Mouse (Mus musculus): Measurements from ENCODE around the gene Shank3. TPM values are rescaled to one million over a fixed set of nuclear protein-coding genes. Genes with fewer than 3 reads are reported as not detected.

Gene Shank3
- polyA plus RNA-seq, 1 experiment from 2014 or later: 1.3 TPM

DNA sequence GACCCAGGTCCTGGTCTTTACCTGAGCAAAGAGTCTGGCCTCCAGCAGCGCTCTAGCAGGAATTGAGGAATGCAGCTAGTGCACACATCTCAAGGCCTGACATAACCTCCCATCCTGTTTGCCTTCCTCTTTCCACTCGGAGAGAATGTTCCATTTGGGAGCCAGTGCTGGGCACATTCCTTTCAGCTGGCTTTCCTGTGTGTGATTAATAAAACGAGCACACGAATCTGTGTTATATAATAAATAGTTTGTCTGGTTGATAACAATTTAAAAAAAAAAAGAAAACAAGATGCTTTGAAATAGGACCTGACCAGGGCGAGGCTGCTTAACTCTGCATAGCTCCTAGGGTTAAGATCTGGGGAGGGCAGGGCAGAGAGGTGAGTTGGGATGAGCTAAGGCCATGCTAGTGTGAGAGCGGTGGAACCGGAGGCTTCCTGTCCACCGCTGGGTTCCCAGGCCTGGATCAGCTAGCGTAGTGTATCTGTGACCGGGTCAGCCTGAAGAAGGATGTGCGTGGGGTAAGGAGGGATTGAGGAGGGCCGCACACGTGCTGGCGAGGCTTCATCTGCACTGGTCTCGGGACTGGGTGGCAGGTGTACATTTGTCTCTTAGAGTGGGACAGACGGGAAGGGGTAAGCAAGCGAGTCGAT is 28.9 kb downstream of the Shank3 start:
- Histone ChIP-seq H3K9me3 (no peaks in the 10 kb centered on the region), H3K4me1 (replicated peaks) (0 out of 2 replicates have a peak, but pooled peaks cover 11% of the 10 kb centered on the region), H3K4me2 (replicated peaks) (no peak overlapping the region), H3K9ac (no peak overlapping the region; the same call in 1 of the 2 replicates), H3K27me3 (replicated peaks) (peaks cover 12% of the 10 kb centered on the region), H3K27ac (no peak overlapping the region), H3K4me3 (replicated peaks) (no peak overlapping the region), H3K36me3 (no peaks in the 10 kb centered on the region)
- 81% methylated on average over 18 of the region's 18 CpGs for WGBS
- no peak for ATAC-seq

DNA sequence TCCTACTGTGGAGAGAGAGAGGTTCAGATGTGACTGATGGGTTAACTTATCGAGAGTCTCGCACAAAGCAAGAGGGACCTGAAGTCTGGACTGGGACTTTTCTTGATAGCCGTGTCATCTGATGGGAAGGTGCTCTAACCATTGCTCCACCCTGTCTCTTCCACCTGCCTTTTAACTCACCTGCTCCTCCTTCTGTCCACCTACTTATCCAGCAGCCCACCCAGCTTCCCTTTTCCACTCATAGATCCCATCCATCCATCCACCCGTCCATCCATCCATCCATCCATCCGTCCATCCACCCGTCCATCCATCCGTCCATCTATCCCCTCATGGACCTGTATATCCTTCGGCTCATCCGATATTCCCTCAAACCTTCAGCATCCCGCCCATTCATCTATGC is 29.5 kb downstream of the Shank3 start:
- Histone ChIP-seq H3K9me3 (no peaks in the 10 kb centered on the region), H3K36me3 (no peaks in the 10 kb centered on the region)
- WGBS: 93% methylated on average over 10 of the region's 10 CpGs

DNA sequence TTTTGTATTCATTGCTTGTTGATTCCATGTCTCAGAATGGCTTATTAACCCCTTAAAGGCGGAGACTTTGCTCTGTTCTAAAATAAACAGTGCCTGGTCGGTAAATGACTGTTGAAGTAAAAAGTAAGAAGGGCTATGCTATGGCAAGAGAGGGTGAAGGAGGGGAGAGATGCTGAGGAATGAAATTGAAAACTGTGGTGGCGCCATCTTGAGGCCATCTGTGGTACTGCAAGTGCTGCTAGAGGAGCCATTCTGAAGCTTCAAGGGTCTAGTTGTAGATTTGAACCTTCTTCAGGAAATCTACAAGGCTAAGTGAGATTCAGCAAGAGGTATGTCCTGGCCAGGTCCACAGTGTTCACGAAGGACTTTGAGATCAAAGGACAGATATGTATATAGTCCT is 30.9 kb downstream of the Shank3 start:
- 12% methylated on average over 4 of the region's 4 CpGs for WGBS

More for the DNA sequence above, 29.5 kb downstream of the Shank3 start:
- H3K27ac ChIP-seq: no peak overlapping the region
- H3K4me2 ChIP-seq (replicated peaks): no peak overlapping the region
- H3K4me1 ChIP-seq (replicated peaks): 0 out of 2 replicates have a peak, but pooled peaks cover 8% of the 10 kb centered on the region
- no peak overlapping the region for H3K4me3 ChIP-seq (replicated peaks)
- peaks cover 8% of the 10 kb centered on the region for H3K27me3 ChIP-seq (replicated peaks)
- no peak overlapping the region for H3K9ac ChIP-seq
- ATAC-seq: no peak

GRCm38 (mm10) chr15:89531399-89531798 is 32.0 kb downstream of the Shank3 start:
- Histone ChIP-seq H3K9me3 (no peaks in the 10 kb centered on the region), H3K27me3 (replicated peaks) (no peaks in the 10 kb centered on the region), H3K4me2 (replicated peaks) (no peak overlapping the region), H3K36me3 (no peaks in the 10 kb centered on the region), H3K4me3 (replicated peaks) (no peak overlapping the region), H3K9ac (no peak overlapping the region), H3K27ac (no peak overlapping the region), H3K4me1 (replicated peaks) (0 out of 2 replicates have a peak, but pooled peaks cover 3% of the 10 kb centered on the region)
- no peak for ATAC-seq
- 88% methylated on average over 5 of the region's 5 CpGs for WGBS

More for the DNA sequence above, 30.9 kb downstream of the Shank3 start:
- Histone ChIP-seq H3K4me3 (replicated peaks) (no peak overlapping the region), H3K27ac (no peak overlapping the region), H3K27me3 (replicated peaks) (no peaks in the 10 kb centered on the region; the same call in 1 of the 2 replicates), H3K9ac (no peak overlapping the region), H3K4me1 (replicated peaks) (0 out of 2 replicates have a peak, but pooled peaks cover 3% of the 10 kb centered on the region), H3K9me3 (no peaks in the 10 kb centered on the region), H3K36me3 (no peaks in the 10 kb centered on the region), H3K4me2 (replicated peaks) (no peak overlapping the region)
- no peak for ATAC-seq

- Histone ChIP-seq H3K27me3 (replicated peaks) (no peaks in the 10 kb centered on the region), H3K9me3 (no peaks in the 10 kb centered on the region), H3K4me2 (replicated peaks) (peak overlapping the region; percentile 41), H3K9ac (peak overlapping the region; percentile 8; the same call in 1 of the 2 replicates), H3K27ac (no peak overlapping the region), H3K4me3 (replicated peaks) (no peak overlapping the region; the same call in 1 of the 2 replicates), H3K4me1 (replicated peaks) (0 out of 2 replicates have a peak, but pooled peaks cover 3% of the 10 kb centered on the region), H3K36me3 (no peaks in the 10 kb centered on the region)
- 28% methylated on average over 29 of the region's 29 CpGs for WGBS
- ATAC-seq: peak; percentile 78
These were observed 32.9 kb downstream of the Shank3 start for GRCm38 (mm10) chr15:89532026-89532923.

DNA sequence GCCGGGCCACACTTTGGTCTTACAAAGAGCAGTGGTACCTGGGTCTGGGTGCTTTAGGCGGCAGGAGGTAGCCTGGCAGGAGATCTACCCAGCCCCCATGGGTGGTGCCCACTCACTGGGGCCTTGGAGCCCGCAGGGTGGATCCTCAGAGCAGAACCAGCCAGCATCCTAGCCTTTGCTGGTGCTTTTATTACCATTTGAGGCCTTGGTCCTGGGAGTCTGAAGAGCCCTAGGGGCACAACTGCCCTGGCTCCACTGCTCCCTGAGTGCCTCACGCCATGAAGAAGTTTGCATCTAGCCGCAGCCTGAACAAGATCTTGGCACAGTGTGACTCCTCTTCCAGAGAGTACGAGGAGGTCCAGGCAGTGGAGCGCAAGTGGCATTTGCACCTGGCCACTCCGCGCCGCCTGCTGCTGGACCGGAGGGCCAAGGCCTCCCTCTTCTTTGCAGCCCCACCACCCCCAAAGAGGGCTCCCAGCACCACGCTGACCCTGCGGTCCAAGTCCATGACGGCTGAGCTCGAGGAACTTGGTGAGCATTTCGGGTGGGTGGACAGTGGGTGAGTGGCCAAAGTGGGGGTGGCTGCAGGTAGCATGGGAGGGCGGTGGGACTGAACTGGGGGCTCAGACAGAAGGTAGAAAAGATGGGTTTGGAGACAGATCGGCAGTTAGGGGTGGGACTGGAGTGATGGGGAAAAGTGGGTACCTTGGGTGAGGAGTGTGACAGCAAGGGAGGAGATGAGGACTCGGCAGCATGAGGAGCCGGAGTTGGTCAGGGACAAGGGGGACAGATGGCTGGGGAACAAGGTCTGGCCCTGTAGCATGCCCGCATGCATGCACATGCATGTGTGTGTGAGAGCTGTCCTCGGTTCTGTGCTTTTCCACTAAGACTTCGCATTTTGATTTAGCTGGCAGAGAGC is 33.8 kb downstream of the Shank3 start:
- 0 out of 2 replicates have a peak, but pooled peaks cover 3% of the 10 kb centered on the region for H3K4me1 ChIP-seq (replicated peaks)
- no peak overlapping the region for H3K27ac ChIP-seq
- peak overlapping the region; percentile 8; the same call in 1 of the 2 replicates for H3K9ac ChIP-seq
- no peaks in the 10 kb centered on the region for H3K36me3 ChIP-seq
- ATAC-seq: peak; percentile 46
- no peak overlapping the region; the same call in 1 of the 2 replicates for H3K4me3 ChIP-seq (replicated peaks)
- H3K4me2 ChIP-seq (replicated peaks): peak overlapping the region; percentile 41
- WGBS: 80% methylated on average over 23 of the region's 23 CpGs
- no peaks in the 10 kb centered on the region for H3K27me3 ChIP-seq (replicated peaks)
- no peaks in the 10 kb centered on the region for H3K9me3 ChIP-seq

- WGBS: 90% methylated on average over 10 of the region's 10 CpGs
- H3K27me3 ChIP-seq (replicated peaks): no peaks in the 10 kb centered on the region
- H3K4me2 ChIP-seq (replicated peaks): no peak overlapping the region
- H3K4me1 ChIP-seq (replicated peaks): 0 out of 2 replicates have a peak, but pooled peaks cover 3% of the 10 kb centered on the region
- H3K4me3 ChIP-seq (replicated peaks): no peak overlapping the region
- H3K36me3 ChIP-seq: no peaks in the 10 kb centered on the region
- no peak overlapping the region for H3K27ac ChIP-seq
- no peak overlapping the region for H3K9ac ChIP-seq
- no peak for ATAC-seq
- no peaks in the 10 kb centered on the region for H3K9me3 ChIP-seq
These were observed 34.4 kb downstream of the Shank3 start for GRCm38 (mm10) chr15:89533843-89534207.

DNA sequence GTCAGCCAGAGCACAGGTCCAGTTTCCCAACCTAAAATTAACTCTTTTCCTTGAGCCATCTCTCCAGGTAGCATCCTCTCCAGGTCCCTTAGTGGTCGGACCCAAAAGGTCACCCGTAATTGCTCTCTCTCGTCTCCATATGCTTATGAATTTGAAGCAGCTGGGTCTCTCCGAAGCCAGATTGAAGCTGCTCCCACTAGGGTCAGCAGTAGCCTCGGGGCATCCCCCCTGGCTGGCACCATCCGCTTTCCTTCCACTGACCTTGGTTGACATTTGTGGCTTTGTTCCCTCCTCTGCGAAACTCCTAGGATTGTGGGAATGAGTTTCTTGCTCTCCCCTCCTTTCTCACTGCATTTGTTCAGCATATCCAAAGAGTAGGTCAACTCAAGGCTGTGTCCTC is 44.7 kb downstream of the Shank3 start:
- Histone ChIP-seq H3K4me1 (replicated peaks) (0 out of 2 replicates have a peak, but pooled peaks cover 6% of the 10 kb centered on the region), H3K4me2 (replicated peaks) (no peak overlapping the region), H3K4me3 (replicated peaks) (no peak overlapping the region), H3K9ac (no peak overlapping the region), H3K27me3 (replicated peaks) (peaks cover 21% of the 10 kb centered on the region), H3K27ac (no peak overlapping the region), H3K9me3 (no peaks in the 10 kb centered on the region), H3K36me3 (no peaks in the 10 kb centered on the region; the same call in 1 of the 2 replicates)
- 85% methylated on average over 7 of the region's 7 CpGs for whole genome bisulfite sequencing
- ATAC-seq: no peak

- Histone ChIP-seq H3K9me3 (no peaks in the 10 kb centered on the region), H3K36me3 (no peaks in the 10 kb centered on the region; the same call in 1 of the 2 replicates), H3K27me3 (replicated peaks) (peaks cover 21% of the 10 kb centered on the region), H3K4me3 (replicated peaks) (peak overlapping the region; percentile 33; the same call in 1 of the 2 replicates), H3K4me2 (replicated peaks) (peak overlapping the region; percentile 62), H3K27ac (no peak overlapping the region), H3K9ac (no peak overlapping the region), H3K4me1 (replicated peaks) (0 out of 2 replicates have a peak, but pooled peaks cover 6% of the 10 kb centered on the region)
- no peak for ATAC-seq
- 70% methylated on average over 8 of the region's 8 CpGs for WGBS
These were observed 47.9 kb downstream of the Shank3 start for GRCm38 (mm10) chr15:89547321-89547720.

GRCm38 (mm10) chr15:89547824-89548601 is 48.6 kb downstream of the Shank3 start:
- 0 out of 2 replicates have a peak, but pooled peaks cover 6% of the 10 kb centered on the region for H3K4me1 ChIP-seq (replicated peaks)
- peak overlapping the region; percentile 33 for H3K4me3 ChIP-seq (replicated peaks)
- H3K4me2 ChIP-seq (replicated peaks): peak overlapping the region; percentile 62
- peak; percentile 68 for ATAC-seq
- H3K27me3 ChIP-seq (replicated peaks): peaks cover 21% of the 10 kb centered on the region
- no peaks in the 10 kb centered on the region for H3K9me3 ChIP-seq
- no peak overlapping the region for H3K27ac ChIP-seq
- 23% methylated on average over 57 of the region's 58 CpGs for WGBS
- H3K36me3 ChIP-seq: no peaks in the 10 kb centered on the region; the same call in 1 of the 2 replicates
- H3K9ac ChIP-seq: peak overlapping the region; percentile 30; the same call in 1 of the 2 replicates

DNA sequence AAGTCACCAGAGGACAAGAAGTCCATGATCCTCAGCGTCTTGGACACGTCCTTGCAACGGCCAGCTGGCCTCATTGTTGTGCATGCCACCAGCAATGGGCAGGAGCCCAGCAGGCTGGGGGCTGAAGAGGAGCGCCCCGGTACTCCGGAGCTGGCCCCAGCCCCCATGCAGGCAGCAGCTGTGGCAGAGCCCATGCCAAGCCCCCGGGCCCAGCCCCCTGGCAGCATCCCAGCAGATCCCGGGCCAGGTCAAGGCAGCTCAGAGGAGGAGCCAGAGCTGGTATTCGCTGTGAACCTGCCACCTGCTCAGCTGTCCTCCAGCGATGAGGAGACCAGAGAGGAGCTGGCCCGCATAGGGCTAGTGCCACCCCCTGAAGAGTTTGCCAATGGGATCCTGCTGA is 49.4 kb downstream of the Shank3 start:
- Histone ChIP-seq H3K27me3 (replicated peaks) (peaks cover 21% of the 10 kb centered on the region), H3K9me3 (no peaks in the 10 kb centered on the region), H3K4me3 (replicated peaks) (no peak overlapping the region), H3K27ac (no peak overlapping the region), H3K4me2 (replicated peaks) (peak overlapping the region; percentile 62), H3K9ac (no peak overlapping the region), H3K4me1 (replicated peaks) (0 out of 2 replicates have a peak, but pooled peaks cover 6% of the 10 kb centered on the region), H3K36me3 (no peaks in the 10 kb centered on the region; the same call in 1 of the 2 replicates)
- no peak for ATAC-seq
- 54% methylated on average over 11 of the region's 11 CpGs for WGBS

All from intestine, embryonic 15.5 days (tissue).